Mouse (Mus musculus): ENCODE data around the gene Notch3.

- TF ChIP-seq CTCF (IDR thresholded peaks at IDR 0.05; ENCODE audit: low read depth) (no peak), EP300 (optimal IDR thresholded peaks at IDR 0.05) (no peak)
These were observed 92.0 kb downstream of the Notch3 start for GRCm38 (mm10) chr17:32074658-32075057.
